Mouse (Mus musculus): ENCODE data around the gene Ppp2r3c.
"Not testable (repeated sequence)": the region's sequence is repeated elsewhere in the genome, so short reads cannot be mapped to it uniquely, and the experiment has no call there.

The Ppp2r3c gene

GRCm38 (mm10) chr12:55302485-55303441 is at the start of gene Ppp2r3c:
Gene Ppp2r3c (minus strand): TSS chr12:55302998.
- DNase-seq (ENCODE audit: low spot score): peak; percentile 96

GRCm38 (mm10) chr12:55344583-55344982 is 41.8 kb upstream of the Ppp2r3c start:
- DNase-seq (ENCODE audit: low spot score): no peak

- no peak for DNase-seq (ENCODE audit: low spot score)
Measured at GRCm38 (mm10) chr12:55343998-55344397, 41.2 kb upstream of the Ppp2r3c start.

GRCm38 (mm10) chr12:55343045-55343444 is 40.2 kb upstream of the Ppp2r3c start:
- not testable (repeated sequence) for DNase-seq (ENCODE audit: low spot score)

- DNase-seq (ENCODE audit: low spot score): not testable (repeated sequence)
Measured at GRCm38 (mm10) chr12:55338490-55338889, 35.7 kb upstream of the Ppp2r3c start.

GRCm38 (mm10) chr12:55333662-55334061 is 30.9 kb upstream of the Ppp2r3c start:
- DNase-seq (ENCODE audit: low spot score): no peak

- no peak for DNase-seq (ENCODE audit: low spot score)
Measured at GRCm38 (mm10) chr12:55329351-55329750, 26.6 kb upstream of the Ppp2r3c start.

- no peak for DNase-seq (ENCODE audit: low spot score)
Measured at GRCm38 (mm10) chr12:55328784-55329183, 26.0 kb upstream of the Ppp2r3c start.

- no peak for DNase-seq (ENCODE audit: low spot score)
Measured at GRCm38 (mm10) chr12:55325702-55326101, 22.9 kb upstream of the Ppp2r3c start.

GRCm38 (mm10) chr12:55321642-55322291 is 19.0 kb upstream of the Ppp2r3c start:
- DNase-seq (ENCODE audit: low spot score): no peak

- peak; percentile 90 for DNase-seq (ENCODE audit: low spot score)
Measured at GRCm38 (mm10) chr12:55315192-55315591, 12.4 kb upstream of the Ppp2r3c start.

- no peak for DNase-seq (ENCODE audit: low spot score)
Measured at GRCm38 (mm10) chr12:55313901-55314300, 11.1 kb upstream of the Ppp2r3c start.

- DNase-seq (ENCODE audit: low spot score): no peak
Measured at GRCm38 (mm10) chr12:55311841-55312240, 9.0 kb upstream of the Ppp2r3c start.

- DNase-seq (ENCODE audit: low spot score): no peak
Measured at GRCm38 (mm10) chr12:55309501-55309900, 6.7 kb upstream of the Ppp2r3c start.

GRCm38 (mm10) chr12:55308731-55309130 is 5.9 kb upstream of the Ppp2r3c start:
- no peak for DNase-seq (ENCODE audit: low spot score)

GRCm38 (mm10) chr12:55307566-55307965 is 4.8 kb upstream of the Ppp2r3c start:
- DNase-seq (ENCODE audit: low spot score): no peak

GRCm38 (mm10) chr12:55306371-55306770 is 3.6 kb upstream of the Ppp2r3c start:
- DNase-seq (ENCODE audit: low spot score): no peak

- DNase-seq (ENCODE audit: low spot score): no peak
Measured at GRCm38 (mm10) chr12:55301472-55302300, 1.1 kb downstream of the Ppp2r3c start.

GRCm38 (mm10) chr12:55300820-55301351 is 1.9 kb downstream of the Ppp2r3c start:
- DNase-seq (ENCODE audit: low spot score): no peak

GRCm38 (mm10) chr12:55299336-55299735 is 3.5 kb downstream of the Ppp2r3c start, which contains the start of gene 1110008L16Rik:
Gene 1110008L16Rik (plus strand): TSS chr12:55299577.
- no peak for DNase-seq (ENCODE audit: low spot score)

GRCm38 (mm10) chr12:55298112-55298511 is 4.7 kb downstream of the Ppp2r3c start:
- no peak for DNase-seq (ENCODE audit: low spot score)

- not testable (repeated sequence) for DNase-seq (ENCODE audit: low spot score)
Measured at GRCm38 (mm10) chr12:55277583-55277982, 25.2 kb downstream of the Ppp2r3c start.
